Mouse (Mus musculus): ENCODE data around the gene Clpp. TPM values are rescaled to one million over a fixed set of nuclear protein-coding genes. Genes with fewer than 3 reads are reported as not detected.

The Clpp gene
- polyA plus RNA-seq, 1 experiment, result 154 TPM

DNA sequence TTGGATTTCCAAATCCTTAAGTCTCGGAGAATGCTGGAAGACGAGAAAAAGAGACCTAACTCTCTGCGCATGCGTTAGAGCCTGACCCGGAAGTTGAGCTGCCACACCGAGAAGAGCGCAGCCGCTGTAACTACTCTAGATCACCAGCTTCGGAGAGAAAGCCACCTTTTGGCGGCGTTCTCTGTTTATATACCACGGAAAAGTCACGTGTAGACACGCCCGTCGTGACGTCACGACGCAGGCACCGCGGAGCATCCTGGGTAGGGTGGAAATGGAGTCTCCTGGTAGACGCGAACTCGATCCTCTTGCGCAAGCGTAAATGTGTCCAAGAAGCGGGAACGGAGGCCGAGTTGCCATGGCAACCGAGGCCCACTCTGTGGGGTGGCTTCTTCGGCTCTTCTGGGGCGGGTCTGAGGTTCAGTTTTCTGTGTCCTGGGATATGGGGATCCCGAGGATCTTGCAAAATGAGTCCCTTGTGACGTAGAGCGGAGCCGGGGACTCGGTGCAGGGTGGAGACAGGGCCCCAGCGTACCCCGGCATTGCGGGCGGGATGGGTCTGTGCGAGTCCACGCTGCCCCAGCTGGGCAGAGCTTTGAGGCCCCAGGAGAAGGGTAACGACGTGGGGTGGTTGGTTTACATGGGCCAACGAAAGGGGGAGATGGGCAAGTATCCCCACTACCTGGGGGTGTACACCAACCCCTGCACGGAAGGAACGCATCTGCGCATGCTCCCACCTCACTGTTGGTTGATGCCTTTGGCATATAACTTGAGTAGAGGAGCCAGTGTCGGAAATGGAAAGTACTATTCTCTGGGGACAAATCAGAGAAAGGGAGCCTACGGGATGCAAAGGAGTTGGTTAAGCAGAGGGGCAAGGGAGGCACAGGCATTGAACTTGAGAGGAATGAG is 21.4 kb downstream of the Clpp start, which contains the start of the genes Gtf2f1 and Gm17949:
Gene Gtf2f1 (minus strand): TSS at position 53 of the 906 bp plus-strand sequence.
Gene Gm17949 (plus strand): TSS at position 234 of the 906 bp plus-strand sequence.
- peak within 1 kb of the TSS; percentile 87 for H3K4me3 ChIP-seq
- TF ChIP-seq CEBPB (IDR thresholded peaks at IDR 0.05; ENCODE audit: insufficient read depth, poor library complexity, severe bottlenecking), result peak; percentile 90
- TF ChIP-seq MYOD1 (IDR thresholded peaks at IDR 0.05; ENCODE audit: control insufficient read depth in 1 of 3, insufficient read length in 2 of 3, low read depth in 2 of 3), result no peak
- TF ChIP-seq TCF12 (IDR thresholded peaks at IDR 0.05; ENCODE audit: insufficient read depth, poor library complexity, severe bottlenecking), result no peak
- TF ChIP-seq POLR2AphosphoS2 (IDR thresholded peaks at IDR 0.05; ENCODE audit: insufficient read length, low read depth), result peak; percentile 90
- TF ChIP-seq REST (IDR thresholded peaks at IDR 0.05; ENCODE audit: insufficient read depth, insufficient read length), result no peak
- TF ChIP-seq E2F4 (IDR thresholded peaks at IDR 0.05; ENCODE audit: insufficient read depth), result no peak
- peak; percentile 95 for TF ChIP-seq POLR2A (IDR thresholded peaks at IDR 0.05; ENCODE audit: insufficient read length, low read depth)
- peak; percentile 55 for TF ChIP-seq SRF (IDR thresholded peaks at IDR 0.05; ENCODE audit: control insufficient read depth, insufficient read length, low read depth)
- no peak for TF ChIP-seq MYOG (IDR thresholded peaks at IDR 0.05; ENCODE audit: control insufficient read depth in 1 of 3, insufficient read depth in 1 of 3, insufficient read length in 2 of 3, low read depth in 2 of 3)
- TF ChIP-seq USF1 (IDR thresholded peaks at IDR 0.05; ENCODE audit: low read depth), result peak; percentile 100
- TF ChIP-seq TCF3 (IDR thresholded peaks at IDR 0.05; ENCODE audit: insufficient read length, low read depth), result no peak
- peak; percentile 27 for TF ChIP-seq MAX (IDR thresholded peaks at IDR 0.05; ENCODE audit: low read depth)
- H3ac ChIP-seq (ENCODE audit: control insufficient read depth, insufficient read length), result peak within 1 kb of the TSS; percentile 39
- peak within 1 kb of the TSS; percentile 94 for H3K4me2 ChIP-seq (ENCODE audit: low read depth)
- no peaks in the 10 kb centered on the region for H3K27me3 ChIP-seq (ENCODE audit: control insufficient read depth, insufficient read depth, insufficient read length)
- peaks cover 18% of the 10 kb centered on the region for H3K79me2 ChIP-seq (ENCODE audit: control insufficient read depth, insufficient read depth)
- H3K36me3 ChIP-seq (ENCODE audit: control insufficient read depth, insufficient read depth), result peaks cover 4% of the 10 kb centered on the region

DNA sequence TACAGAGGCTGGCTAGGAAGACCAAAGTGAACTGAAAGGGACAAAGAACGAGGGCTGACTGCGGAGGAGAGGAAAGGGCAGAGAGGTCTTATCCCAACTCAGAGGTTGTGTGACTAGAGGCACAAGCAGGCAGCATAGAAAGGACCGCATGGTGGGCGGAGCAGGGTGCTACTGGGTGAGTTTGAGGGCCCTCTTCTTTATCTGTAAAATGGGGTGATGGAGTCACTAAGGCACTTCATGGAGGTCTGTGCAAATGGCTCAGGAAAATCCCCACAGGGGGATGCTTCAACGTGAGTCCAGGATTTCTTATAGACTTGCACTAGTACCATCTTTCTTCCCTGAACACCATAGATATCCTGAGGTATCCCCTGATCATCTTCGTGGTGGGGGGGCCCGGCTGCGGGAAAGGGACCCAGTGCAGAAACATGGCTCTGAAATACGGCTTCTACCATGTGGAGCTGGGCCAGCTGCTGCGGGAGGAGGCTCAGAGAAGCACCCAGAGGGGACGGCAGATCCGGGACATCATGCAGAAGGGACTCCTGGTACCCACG is 22.2 kb downstream of the Clpp start:
- no peak for TF ChIP-seq POLR2A (IDR thresholded peaks at IDR 0.05; ENCODE audit: insufficient read length, low read depth)
- no peak for TF ChIP-seq POLR2AphosphoS2 (IDR thresholded peaks at IDR 0.05; ENCODE audit: insufficient read length, low read depth)
- no peak for TF ChIP-seq USF1 (IDR thresholded peaks at IDR 0.05; ENCODE audit: low read depth)
- TF ChIP-seq TCF12 (IDR thresholded peaks at IDR 0.05; ENCODE audit: insufficient read depth, poor library complexity, severe bottlenecking), result no peak
- no peak for TF ChIP-seq TCF3 (IDR thresholded peaks at IDR 0.05; ENCODE audit: insufficient read length, low read depth)
- TF ChIP-seq MAX (IDR thresholded peaks at IDR 0.05; ENCODE audit: low read depth), result no peak
- TF ChIP-seq E2F4 (IDR thresholded peaks at IDR 0.05; ENCODE audit: insufficient read depth), result no peak
- no peak for TF ChIP-seq MYOG (IDR thresholded peaks at IDR 0.05; ENCODE audit: control insufficient read depth in 1 of 3, insufficient read depth in 1 of 3, insufficient read length in 2 of 3, low read depth in 2 of 3)
- TF ChIP-seq MYOD1 (IDR thresholded peaks at IDR 0.05; ENCODE audit: control insufficient read depth in 1 of 3, insufficient read length in 2 of 3, low read depth in 2 of 3), result no peak
- no peak for TF ChIP-seq CEBPB (IDR thresholded peaks at IDR 0.05; ENCODE audit: insufficient read depth, poor library complexity, severe bottlenecking)

DNA sequence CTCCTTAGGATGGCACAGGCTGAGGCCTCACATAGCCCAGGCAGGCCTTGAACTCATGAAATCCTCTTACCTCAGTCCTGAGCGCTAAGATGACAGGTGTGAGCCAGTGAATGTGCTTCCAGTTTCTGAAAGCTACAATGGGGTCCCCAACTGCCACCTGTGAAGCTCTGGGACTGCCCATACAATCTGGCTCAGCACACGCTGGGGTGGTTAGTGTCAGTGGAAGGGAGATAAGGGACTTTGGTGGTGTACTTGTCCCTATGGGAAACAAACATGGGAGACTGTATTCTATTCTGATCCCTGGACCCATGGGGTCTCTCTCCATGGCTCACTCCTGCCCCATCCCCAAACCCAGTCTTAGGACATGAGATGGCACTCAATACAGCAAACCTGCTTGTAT is 29.6 kb downstream of the Clpp start:
- no peaks in the 10 kb centered on the region for H3K79me2 ChIP-seq (ENCODE audit: control insufficient read depth, insufficient read depth)
- no peak overlapping the region for H3K4me3 ChIP-seq
- H3K36me3 ChIP-seq (ENCODE audit: control insufficient read depth, insufficient read depth), result peaks cover under 1% of the 10 kb centered on the region
- H3K27me3 ChIP-seq (ENCODE audit: control insufficient read depth, insufficient read depth, insufficient read length), result no peaks in the 10 kb centered on the region
- H3K4me2 ChIP-seq (ENCODE audit: low read depth), result no peak overlapping the region
- no peak overlapping the region for H3ac ChIP-seq (ENCODE audit: control insufficient read depth, insufficient read length)
- TF ChIP-seq USF1 (IDR thresholded peaks at IDR 0.05; ENCODE audit: low read depth) (no peak), POLR2AphosphoS2 (IDR thresholded peaks at IDR 0.05; ENCODE audit: insufficient read length, low read depth) (no peak), POLR2A (IDR thresholded peaks at IDR 0.05; ENCODE audit: insufficient read length, low read depth) (no peak), TCF3 (IDR thresholded peaks at IDR 0.05; ENCODE audit: insufficient read length, low read depth) (no peak), MYOD1 (IDR thresholded peaks at IDR 0.05; ENCODE audit: control insufficient read depth in 1 of 3, insufficient read length in 2 of 3, low read depth in 2 of 3) (no peak), SRF (IDR thresholded peaks at IDR 0.05; ENCODE audit: control insufficient read depth, insufficient read length, low read depth) (no peak), TCF12 (IDR thresholded peaks at IDR 0.05; ENCODE audit: insufficient read depth, poor library complexity, severe bottlenecking) (no peak), MAX (IDR thresholded peaks at IDR 0.05; ENCODE audit: low read depth) (no peak), MYOG (IDR thresholded peaks at IDR 0.05; ENCODE audit: control insufficient read depth in 1 of 3, insufficient read depth in 1 of 3, insufficient read length in 2 of 3, low read depth in 2 of 3) (no peak), E2F4 (IDR thresholded peaks at IDR 0.05; ENCODE audit: insufficient read depth) (no peak), CEBPB (IDR thresholded peaks at IDR 0.05; ENCODE audit: insufficient read depth, poor library complexity, severe bottlenecking) (no peak), REST (IDR thresholded peaks at IDR 0.05; ENCODE audit: insufficient read depth, insufficient read length) (no peak)

More for the DNA sequence above, 22.2 kb downstream of the Clpp start:
- H3K4me3 ChIP-seq, result peak overlapping the region; percentile 87
- peak overlapping the region; percentile 82 for H3K4me2 ChIP-seq (ENCODE audit: low read depth)
- H3K27me3 ChIP-seq (ENCODE audit: control insufficient read depth, insufficient read depth, insufficient read length), result no peaks in the 10 kb centered on the region
- H3K79me2 ChIP-seq (ENCODE audit: control insufficient read depth, insufficient read depth), result peaks cover 18% of the 10 kb centered on the region
- peaks cover 3% of the 10 kb centered on the region for H3K36me3 ChIP-seq (ENCODE audit: control insufficient read depth, insufficient read depth)
- peak overlapping the region; percentile 39 for H3ac ChIP-seq (ENCODE audit: control insufficient read depth, insufficient read length)

DNA sequence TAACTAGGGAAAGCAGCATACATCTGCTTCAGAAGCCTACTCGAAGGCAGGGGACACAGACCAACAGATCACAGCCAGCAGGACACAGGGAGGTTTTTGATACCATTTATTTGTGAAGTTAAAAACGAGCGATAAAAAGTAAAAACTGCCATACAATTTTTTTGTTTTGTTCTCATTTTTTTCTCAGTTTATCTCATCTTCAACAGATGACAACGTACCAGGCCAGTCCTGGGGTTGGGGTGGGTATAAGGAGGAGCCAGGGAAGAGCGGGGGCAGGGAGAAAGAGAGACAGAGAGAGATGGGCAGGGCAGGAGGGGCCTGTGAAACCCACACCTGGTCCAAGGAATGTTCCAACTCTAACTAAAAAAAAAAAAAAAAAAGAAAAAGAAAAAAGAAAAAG is 30.9 kb downstream of the Clpp start:
- no peak for TF ChIP-seq E2F4 (IDR thresholded peaks at IDR 0.05; ENCODE audit: insufficient read depth)
- no peak for TF ChIP-seq POLR2AphosphoS2 (IDR thresholded peaks at IDR 0.05; ENCODE audit: insufficient read length, low read depth)
- TF ChIP-seq TCF12 (IDR thresholded peaks at IDR 0.05; ENCODE audit: insufficient read depth, poor library complexity, severe bottlenecking), result no peak
- no peak for TF ChIP-seq TCF3 (IDR thresholded peaks at IDR 0.05; ENCODE audit: insufficient read length, low read depth)
- TF ChIP-seq MYOD1 (IDR thresholded peaks at IDR 0.05; ENCODE audit: control insufficient read depth in 1 of 3, insufficient read length in 2 of 3, low read depth in 2 of 3), result no peak
- no peak for TF ChIP-seq MYOG (IDR thresholded peaks at IDR 0.05; ENCODE audit: control insufficient read depth in 1 of 3, insufficient read depth in 1 of 3, insufficient read length in 2 of 3, low read depth in 2 of 3)
- TF ChIP-seq REST (IDR thresholded peaks at IDR 0.05; ENCODE audit: insufficient read depth, insufficient read length), result no peak
- no peak for TF ChIP-seq SRF (IDR thresholded peaks at IDR 0.05; ENCODE audit: control insufficient read depth, insufficient read length, low read depth)
- no peak for TF ChIP-seq POLR2A (IDR thresholded peaks at IDR 0.05; ENCODE audit: insufficient read length, low read depth)
- no peak overlapping the region for H3ac ChIP-seq (ENCODE audit: control insufficient read depth, insufficient read length)
- no peak overlapping the region for H3K4me3 ChIP-seq
- H3K36me3 ChIP-seq (ENCODE audit: control insufficient read depth, insufficient read depth), result peaks cover 11% of the 10 kb centered on the region
- H3K27me3 ChIP-seq (ENCODE audit: control insufficient read depth, insufficient read depth, insufficient read length), result no peaks in the 10 kb centered on the region
- H3K79me2 ChIP-seq (ENCODE audit: control insufficient read depth, insufficient read depth), result no peaks in the 10 kb centered on the region
- no peak overlapping the region for H3K4me2 ChIP-seq (ENCODE audit: low read depth)
